Mouse (Mus musculus): ENCODE data around the gene Btbd1. TPM values are rescaled to one million over a fixed set of nuclear protein-coding genes. Genes with fewer than 3 reads are reported as not detected.
A peak's percentile ranks its signal among the peaks of the same experiment; 100 is the strongest.

The Btbd1 gene
- total RNA-seq, 2 experiments from 2014 or later, result 115 to 123 TPM

GRCm38 (mm10) chr7:81788536-81788935, 40.7 kb downstream of the Btbd1 start:
- DNase-seq, result peak in 1 of 2 experiments; percentile 21

- peak in 1 of 2 experiments; percentile 21 for DNase-seq
These were observed 51.5 kb downstream of the Btbd1 start for GRCm38 (mm10) chr7:81777667-81778218.

DNA sequence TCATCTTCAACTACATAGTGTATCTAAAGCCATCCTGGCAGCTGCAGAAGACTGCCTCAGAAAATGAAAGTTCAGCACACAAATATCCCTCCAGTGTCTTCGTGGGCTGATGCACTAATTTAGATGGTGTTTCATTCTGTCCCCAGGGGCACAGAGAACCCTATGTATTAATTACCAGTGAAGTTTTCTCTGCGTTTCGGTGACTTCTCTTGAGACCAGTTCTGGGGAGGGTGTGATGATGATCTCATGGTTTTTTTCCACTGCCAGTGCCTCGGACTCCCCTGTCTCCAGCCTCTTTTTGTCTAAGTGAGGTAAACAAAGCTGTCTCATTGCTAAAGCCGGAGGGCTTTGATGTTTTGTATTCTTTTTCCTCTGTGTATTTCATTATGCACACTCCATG, 53.9 kb downstream of the Btbd1 start:
- DNase-seq, result peak; percentile 23 to 47

GRCm38 (mm10) chr7:81772786-81773539, 56.3 kb downstream of the Btbd1 start:
- peak; percentile 44 to 66 for DNase-seq

- DNase-seq, result peak; percentile 12 to 41
These were observed 66.0 kb downstream of the Btbd1 start for GRCm38 (mm10) chr7:81763110-81763845.

DNA sequence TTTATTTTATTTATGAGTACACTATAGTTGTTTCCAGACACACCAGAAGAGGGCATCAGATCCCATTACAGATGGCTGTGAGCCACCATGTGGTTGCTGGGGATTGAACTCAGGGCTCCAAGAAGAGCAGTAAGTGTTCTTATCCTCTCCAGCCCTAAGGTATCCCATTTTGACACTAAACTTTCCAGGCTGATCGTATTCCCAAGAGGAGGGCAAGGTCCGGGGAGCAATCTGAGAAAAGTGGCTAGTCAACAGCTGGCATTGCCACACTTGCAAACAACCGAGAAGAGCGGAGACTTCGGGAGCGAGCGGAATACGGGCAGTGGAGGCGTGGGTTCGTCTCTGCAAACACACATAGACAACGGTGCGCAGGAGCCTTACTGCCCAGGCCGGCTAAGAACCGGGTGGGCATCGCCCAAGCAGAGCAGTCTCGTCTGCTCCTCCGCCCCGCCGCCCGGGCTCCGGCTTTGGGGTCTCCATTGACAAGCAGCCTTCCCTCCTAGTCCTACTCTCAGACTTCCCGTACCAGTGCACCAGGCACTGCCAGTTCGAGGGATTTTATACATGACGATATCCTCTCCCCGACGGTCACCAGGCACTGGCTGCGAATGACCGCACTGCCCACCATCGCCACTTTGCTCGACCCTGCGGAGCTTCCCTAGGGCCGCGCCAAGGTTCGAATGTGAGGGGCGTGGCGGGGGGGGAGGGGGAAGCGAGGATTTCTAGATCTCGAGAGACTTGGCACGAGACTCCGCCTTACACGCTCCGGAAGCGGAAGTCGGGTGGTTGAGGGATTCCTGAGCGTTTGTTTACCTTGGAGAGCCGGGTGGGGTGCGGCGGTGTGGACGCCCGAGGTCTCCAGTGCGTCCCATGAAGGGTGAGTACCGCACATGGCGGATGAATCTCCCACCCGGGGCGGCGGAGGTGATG, 66.8 kb downstream of the Btbd1 start, which contains the start of gene Ramac:
Gene Ramac, plus strand, starts transcription at position 746 of the 930 bp plus-strand sequence.
- DNase-seq, result peak; percentile 91 to 93

GRCm38 (mm10) chr7:81747956-81748355, 81.3 kb downstream of the Btbd1 start:
- no peak for DNase-seq

DNA sequence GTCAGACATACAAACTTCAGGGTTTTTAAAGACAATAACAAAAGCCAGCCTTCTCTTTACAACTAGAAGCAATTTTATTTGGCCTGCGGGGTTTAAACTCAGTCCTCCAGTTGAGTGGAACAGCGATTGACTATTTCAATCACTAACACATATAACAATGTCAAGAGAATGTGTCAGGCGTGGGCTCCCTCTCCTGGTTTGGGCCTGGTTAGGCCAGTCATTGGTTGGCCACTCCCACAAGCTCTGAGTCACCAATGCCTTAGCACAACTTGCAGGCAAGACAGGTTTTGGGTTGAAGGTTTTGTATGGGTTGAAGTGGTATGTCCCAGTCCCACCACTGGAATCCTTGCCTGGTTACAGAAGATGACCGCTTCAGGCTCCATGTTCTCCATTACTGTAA, 85.1 kb downstream of the Btbd1 start:
- peak; percentile 76 to 78 for DNase-seq

Other genes with a start within 250 kb of the Btbd1 start
- gene Homer2, start 121.9 kb downstream of the Btbd1 start, total RNA-seq (2021), result 1 to 10 TPM; 2.3 to 5.1 TPM
- 10 to 100 TPM; 38.7 to 57.4 TPM for gene Ramac, start 66.5 kb downstream of the Btbd1 start, total RNA-seq (2021)
- gene 3110040N11Rik, start 40.0 kb downstream of the Btbd1 start, total RNA-seq (2021), result 10 to 100 TPM; 30.9 to 41.0 TPM
- gene Gm10160, start 26.4 kb upstream of the Btbd1 start, total RNA-seq (2021), result not detected
- gene Tm6sf1, start 29.6 kb upstream of the Btbd1 start, total RNA-seq (2021), result 10 to 100 TPM; 10.5 to 18.3 TPM
- 10 to 100 TPM; 11.6 to 12.0 TPM for gene Hdgfl3, start 105.0 kb upstream of the Btbd1 start, total RNA-seq (2021)
- under 1 TPM; 0.63 to 0.73 TPM for gene Bnc1, start 162.9 kb upstream of the Btbd1 start, total RNA-seq (2021)